Mouse (Mus musculus) lung, adult 2 months (tissue): ENCODE data around the gene Fam160a1. TPM values are rescaled to one million over a fixed set of nuclear protein-coding genes. Genes with fewer than 3 reads are reported as not detected.

Experiments used
- DNase-seq: peaks from one replicate; pipeline ENCODE4 v3.0.0; 2022
- H3K4me1 ChIP-seq: fragments of 200-500 bp; 2 replicates; pipeline ENCODE4 v1.6.1; 2011; ENCODE audit warnings: low read length; ENCODE audit not compliant: control insufficient read depth, insufficient read depth
- H3K4me3 ChIP-seq: fragments of 200-500 bp; replicated peaks from 2 replicates; pipeline ENCODE3; 2011; ENCODE audit warnings: low read depth, mild to moderate bottlenecking, control low read depth, low read length; ENCODE audit errors: extremely low read depth
- CTCF ChIP-seq: fragments of 200-500 bp; IDR thresholded peaks from 2 replicates; pipeline ENCODE4 v1.5.1; 2011; ENCODE audit warnings: mild to moderate bottlenecking, low read length, control low read depth; ENCODE audit not compliant: insufficient read depth
- POLR2A ChIP-seq: fragments of 200-500 bp; IDR thresholded peaks from 2 replicates; pipeline ENCODE4 v1.6.1; 2011; ENCODE audit warnings: low read depth, mild to moderate bottlenecking, control low read depth, low read length, borderline replicate concordance; ENCODE audit errors: extremely low read depth
- WGBS: fragments of 180-500 bp; shearing (Covaris S2); methylation state at CpG from one replicate; pipeline ENCODE4 v1.1.7; 2018; 5-methylcytosine and 5-hydroxymethylcytosine counted together
- polyA plus RNA-seq: library from polyadenylated mRNA; depleted of rRNA; stranded (reverse); fragments of >200 nt; gene quantifications from 2 replicates; pipeline ENCODE4 v1.2.3, GENCODE M21; 2012

Gene Fam160a1
- polyA plus RNA-seq, 1 experiment = 14.0 TPM

- DNase-seq = no peak
- TF ChIP-seq CTCF = no peak
- WGBS = 42% methylated on average over 6 of the region's 6 CpGs
Observed at GRCm38 (mm10) chr3:85703141-85703882, 113.8 kb downstream of the Fam160a1 start.

GRCm38 (mm10) chr3:85698496-85698895 lies 118.6 kb downstream of the Fam160a1 start:
- TF ChIP-seq CTCF (no peak), POLR2A (no peak)
- no peak overlapping the region for H3K4me3 ChIP-seq
- no peak for DNase-seq
- H3K4me1 ChIP-seq = no peaks in the 10 kb centered on the region
- WGBS = 84% methylated on average over 4 of the region's 4 CpGs

More at GRCm38 (mm10) chr3:85703141-85703882, 113.8 kb downstream of the Fam160a1 start:
- Histone ChIP-seq H3K4me1 (peaks cover 3% of the 10 kb centered on the region), H3K4me3 (no peak overlapping the region)

GRCm38 (mm10) chr3:85695056-85695455 lies 122.0 kb downstream of the Fam160a1 start:
- no peak overlapping the region for H3K4me3 ChIP-seq
- DNase-seq = no peak
- WGBS = 81% methylated on average over 3 of the region's 3 CpGs
- TF ChIP-seq POLR2A (no peak), CTCF (no peak)
- no peaks in the 10 kb centered on the region; the same call in 1 of the 2 replicates for H3K4me1 ChIP-seq

DNA sequence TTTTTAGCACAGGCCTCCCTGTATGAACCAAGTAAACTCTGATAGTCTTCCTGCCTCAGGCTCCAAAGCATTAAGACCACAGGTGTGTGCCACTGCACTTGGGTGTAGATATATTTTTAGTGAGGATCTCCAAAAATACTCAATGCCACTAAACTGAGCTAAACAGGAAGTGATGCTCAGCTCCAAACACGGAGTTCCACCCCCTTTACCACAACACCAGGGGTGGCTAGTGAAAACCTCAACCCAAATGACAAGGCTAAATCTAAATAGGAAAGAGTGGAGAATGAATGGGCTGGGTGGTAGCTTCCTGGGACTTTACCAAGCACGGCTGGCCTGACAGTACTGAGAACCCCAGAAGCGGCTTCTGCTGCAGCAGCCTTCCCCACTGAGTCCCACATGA lies 124.1 kb downstream of the Fam160a1 start:
- H3K4me3 ChIP-seq = no peak overlapping the region
- H3K4me1 ChIP-seq = no peaks in the 10 kb centered on the region; the same call in 1 of the 2 replicates
- TF ChIP-seq CTCF (no peak), POLR2A (no peak)
- 41% methylated on average over 3 of the region's 3 CpGs for WGBS
- no peak for DNase-seq

GRCm38 (mm10) chr3:85691134-85691533 lies 126.0 kb downstream of the Fam160a1 start:
- no peaks in the 10 kb centered on the region; the same call in 1 of the 2 replicates for H3K4me1 ChIP-seq

DNA sequence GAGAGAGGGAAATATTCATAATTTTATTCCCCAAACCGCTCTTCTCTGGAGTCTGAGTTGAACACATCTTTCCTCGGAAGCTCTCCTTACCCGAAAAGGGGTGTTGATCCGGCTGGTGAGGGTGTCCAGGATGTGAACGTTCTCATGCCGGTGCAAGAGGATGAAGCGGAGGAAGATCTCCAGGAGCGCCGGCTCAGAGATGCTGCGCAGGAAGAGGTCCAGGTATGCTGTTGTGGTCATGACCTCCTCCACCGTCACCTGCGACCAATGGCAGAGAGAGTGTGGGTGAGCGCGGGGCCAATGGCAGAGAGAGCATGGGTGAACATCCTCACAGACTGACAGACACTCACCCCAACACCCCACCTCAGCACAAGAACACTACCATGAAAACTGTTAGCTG lies 128.8 kb downstream of the Fam160a1 start:
- H3K4me3 ChIP-seq = no peak overlapping the region
- no peak for TF ChIP-seq POLR2A
- TF ChIP-seq CTCF = no peak
- H3K4me1 ChIP-seq = no peaks in the 10 kb centered on the region; the same call in 1 of the 2 replicates
- 94% methylated on average over 14 of the region's 14 CpGs for whole genome bisulfite sequencing
- DNase-seq = no peak

More at GRCm38 (mm10) chr3:85691134-85691533, 126.0 kb downstream of the Fam160a1 start:
- WGBS = 49% methylated on average over 4 of the region's 4 CpGs
- H3K4me3 ChIP-seq = no peak overlapping the region
- TF ChIP-seq POLR2A (no peak), CTCF (no peak)
- DNase-seq = peak; percentile 22

- DNase-seq = no peak
- WGBS = 83% methylated on average over 8 of the region's 8 CpGs
- Histone ChIP-seq H3K4me3 (no peak overlapping the region), H3K4me1 (no peaks in the 10 kb centered on the region)
- TF ChIP-seq POLR2A (no peak), CTCF (no peak)
Observed at GRCm38 (mm10) chr3:85685271-85685670, 131.8 kb downstream of the Fam160a1 start.

DNA sequence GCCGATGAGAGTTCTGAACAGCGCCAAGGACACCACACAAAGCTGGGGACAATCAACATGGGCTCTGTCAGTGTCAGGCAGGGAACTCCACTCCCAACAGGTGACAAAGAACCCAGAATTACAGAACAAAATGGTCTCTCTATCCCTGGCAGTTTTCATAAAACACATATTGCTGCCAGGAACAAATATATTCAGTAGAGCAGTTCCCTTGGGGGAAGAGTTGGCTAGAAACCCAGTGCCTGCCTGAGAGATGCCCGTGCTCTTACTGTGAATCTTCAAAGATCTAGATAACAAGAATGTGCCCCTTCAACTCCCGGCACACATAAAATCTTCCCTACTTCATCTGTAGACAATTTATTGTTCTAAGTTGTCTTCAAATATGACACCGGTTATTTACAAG lies 133.5 kb downstream of the Fam160a1 start:
- TF ChIP-seq CTCF = no peak
- TF ChIP-seq POLR2A = no peak
- no peak for DNase-seq
- no peak overlapping the region for H3K4me3 ChIP-seq
- no peaks in the 10 kb centered on the region for H3K4me1 ChIP-seq
- WGBS = 84% methylated on average over 5 of the region's 5 CpGs

GRCm38 (mm10) chr3:85681136-85681535 lies 136.0 kb downstream of the Fam160a1 start:
- Histone ChIP-seq H3K4me3 (no peak overlapping the region), H3K4me1 (no peaks in the 10 kb centered on the region)
- no peak for DNase-seq
- 87% methylated on average over 7 of the region's 7 CpGs for WGBS
- TF ChIP-seq POLR2A (no peak), CTCF (no peak)

GRCm38 (mm10) chr3:85679960-85680359 lies 137.1 kb downstream of the Fam160a1 start:
- Histone ChIP-seq H3K4me1 (no peaks in the 10 kb centered on the region), H3K4me3 (no peak overlapping the region)
- WGBS = 84% methylated on average over 5 of the region's 5 CpGs
- no peak for DNase-seq
- TF ChIP-seq CTCF (no peak), POLR2A (no peak)
